Mouse (Mus musculus) forebrain, embryonic 14.5 days (tissue): ENCODE results near the gene Dusp8. TPM values are rescaled to one million over a fixed set of nuclear protein-coding genes. Genes with fewer than 3 reads are reported as not detected.
"Not testable (repeated sequence)": the region's sequence is repeated elsewhere in the genome, so short reads cannot be mapped to it uniquely, and the experiment has no call there.

Experiments
- ATAC-seq: fragments of 200-750 bp; cut with Nextera tagmentation; 2 replicates; pipeline ENCODE4 v1.8.0; 2017; ENCODE audit warnings: mild to moderate bottlenecking, moderate library complexity
- DNase-seq: peaks from one replicate; pipeline ENCODE4 v3.0.0-alpha.2; 2015; ENCODE audit warnings: low spot score
- H3K27ac ChIP-seq: fragments of 300-500 bp; sonication (generic); 2 replicates; pipeline ENCODE4 v1.5.1; 2014; ENCODE audit warnings: low read depth, mild to moderate bottlenecking, control low read depth, low read length, moderate library complexity
- H3K27me3 ChIP-seq: fragments of 300-500 bp; sonication (generic); replicated peaks from 2 replicates; pipeline ENCODE4 v1.6.1; 2014; ENCODE audit warnings: low read length, control low read depth, mixed read lengths; ENCODE audit not compliant: control insufficient read depth, insufficient read depth
- H3K36me3 ChIP-seq: fragments of 300-500 bp; sonication (generic); 2 replicates; pipeline ENCODE4 v1.6.1; 2014; ENCODE audit warnings: low read length, control low read depth; ENCODE audit not compliant: control insufficient read depth, insufficient read depth
- H3K4me1 ChIP-seq: fragments of 300-500 bp; sonication (generic); 2 replicates; pipeline ENCODE4 v1.6.1; 2014; ENCODE audit warnings: antibody characterized with exemption, low read length, control low read depth; ENCODE audit not compliant: control insufficient read depth, insufficient read depth
- H3K4me2 ChIP-seq: fragments of 300-500 bp; sonication (generic); 2 replicates; pipeline ENCODE4 v1.6.1; 2014; ENCODE audit warnings: mild to moderate bottlenecking, control low read depth, low read length
- H3K4me3 ChIP-seq: fragments of 300-500 bp; sonication (generic); 2 replicates; pipeline ENCODE4 v1.5.1; 2014; ENCODE audit warnings: low read depth, low read length, control low read depth
- H3K9ac ChIP-seq: fragments of 300-500 bp; sonication (generic); 2 replicates; pipeline ENCODE4 v1.6.1; 2014; ENCODE audit warnings: mild to moderate bottlenecking, low read length, control low read depth, moderate library complexity
- H3K9me3 ChIP-seq: fragments of 300-500 bp; sonication (generic); replicated peaks from 2 replicates; pipeline ENCODE4 v1.6.1; 2016; ENCODE audit warnings: low read length, control low read depth, mixed read lengths; ENCODE audit not compliant: control insufficient read depth
- WGBS: fragments of 180-500 bp; shearing (Covaris S2); extraction: QIAGEN DNeasy Blood & Tissue Kit; methylation state at CpG from one replicate; pipeline ENCODE4 v1.1.7; 2014; 5-methylcytosine and 5-hydroxymethylcytosine counted together
- polyA plus RNA-seq: library from polyadenylated mRNA; unstranded; fragments of >200 nt; fragmentation: Nextera tagmentation; extraction: Ambion mirVana; gene quantifications from 2 replicates; pipeline ENCODE4 v1.2.1, GENCODE M21; 2014

The Dusp8 gene
- 58.0 and 84.8 TPM in 2 replicates for polyA plus RNA-seq

DNA sequence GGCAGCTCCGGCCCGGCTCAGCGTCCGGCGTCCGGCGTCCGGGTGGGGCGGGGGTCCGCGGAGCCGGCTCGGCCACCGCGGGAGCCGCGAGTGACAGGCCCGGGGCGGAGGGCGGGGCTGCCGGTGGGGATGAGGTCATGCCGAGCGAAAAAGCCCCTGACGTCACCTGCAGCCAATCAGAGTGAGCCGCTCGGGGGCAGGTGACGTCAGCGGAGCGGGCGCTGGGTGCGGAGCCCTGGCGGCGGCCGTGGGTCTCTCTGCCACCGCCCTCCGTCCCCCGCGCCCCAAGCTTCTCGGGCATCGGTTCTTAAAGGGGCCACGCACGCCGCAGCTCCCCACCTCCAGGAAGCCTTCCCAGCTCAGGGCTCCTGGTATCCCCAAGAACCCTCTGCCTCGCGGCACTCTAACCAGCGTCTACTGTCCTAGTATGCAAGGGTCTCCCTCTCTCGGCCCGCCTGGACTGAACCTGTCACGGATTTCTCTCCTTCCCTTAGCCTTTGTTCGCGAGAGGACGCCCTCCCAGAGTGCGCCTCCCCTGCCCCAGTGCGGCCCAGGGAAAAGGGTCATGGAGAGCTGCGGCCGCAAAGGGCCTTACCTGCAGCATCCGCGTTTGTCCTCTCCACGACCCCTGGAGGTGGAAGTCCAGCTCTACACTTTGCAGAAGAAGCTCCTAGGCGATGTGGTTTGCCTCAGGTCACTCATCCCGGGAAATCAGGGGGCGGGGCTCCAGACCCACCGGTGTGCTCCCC is at the start of gene Dusp8:
Gene Dusp8 (minus strand): TSS at position 661 of the 749 bp plus-strand sequence.
- no peaks in the 10 kb centered on the region for H3K9me3 ChIP-seq
- 0 out of 2 replicates have a peak, but pooled peaks cover 6% of the 10 kb centered on the region for H3K27me3 ChIP-seq
- WGBS = under 1% methylated on average over 46 of the region's 63 CpGs
- peak within 1 kb of the TSS; percentile 95 for H3K9ac ChIP-seq
- peak; percentile 85 for ATAC-seq
- no peaks in the 10 kb centered on the region for H3K36me3 ChIP-seq
- peak within 1 kb of the TSS; percentile 90 for H3K27ac ChIP-seq
- peak within 1 kb of the TSS; percentile 93 for H3K4me3 ChIP-seq
- DNase-seq = peak; percentile 97
- H3K4me2 ChIP-seq = peak within 1 kb of the TSS; percentile 95
- peaks cover 41% of the 10 kb centered on the region for H3K4me1 ChIP-seq

DNA sequence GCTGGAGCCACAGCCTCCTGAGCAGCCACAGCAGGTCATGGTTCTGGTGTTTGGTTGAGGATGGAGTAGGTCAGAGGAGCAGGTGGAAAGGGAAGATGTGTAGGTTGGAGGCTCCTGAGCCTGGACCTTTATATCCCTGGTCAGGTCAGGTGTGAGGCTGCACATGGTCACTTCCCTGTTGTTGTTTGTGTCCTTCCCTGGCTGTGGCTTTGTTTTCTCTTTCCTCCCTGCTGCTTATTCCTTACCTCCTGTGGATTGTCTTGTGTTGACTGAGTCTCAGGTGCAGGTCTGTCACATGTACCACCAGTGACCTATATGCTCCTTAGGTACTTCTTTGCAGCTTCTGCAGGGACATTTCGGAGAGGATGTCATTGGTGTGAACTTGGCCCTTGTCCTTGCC is 48.9 kb upstream of the Dusp8 start, which contains the start of gene Gm45337:
Gene Gm45337 (minus strand): TSS at position 101 of the 400 bp plus-strand sequence.
- Histone ChIP-seq H3K27ac (no peak within 1 kb of the TSS), H3K9ac (no peak within 1 kb of the TSS), H3K9me3 (no peaks in the 10 kb centered on the region), H3K4me3 (no peak within 1 kb of the TSS), H3K27me3 (no peaks in the 10 kb centered on the region), H3K36me3 (no peaks in the 10 kb centered on the region), H3K4me1 (no peaks in the 10 kb centered on the region), H3K4me2 (no peak within 1 kb of the TSS)
- 83% methylated on average over 1 of the region's 1 CpGs for WGBS
- no peak for ATAC-seq
- DNase-seq = no peak

DNA sequence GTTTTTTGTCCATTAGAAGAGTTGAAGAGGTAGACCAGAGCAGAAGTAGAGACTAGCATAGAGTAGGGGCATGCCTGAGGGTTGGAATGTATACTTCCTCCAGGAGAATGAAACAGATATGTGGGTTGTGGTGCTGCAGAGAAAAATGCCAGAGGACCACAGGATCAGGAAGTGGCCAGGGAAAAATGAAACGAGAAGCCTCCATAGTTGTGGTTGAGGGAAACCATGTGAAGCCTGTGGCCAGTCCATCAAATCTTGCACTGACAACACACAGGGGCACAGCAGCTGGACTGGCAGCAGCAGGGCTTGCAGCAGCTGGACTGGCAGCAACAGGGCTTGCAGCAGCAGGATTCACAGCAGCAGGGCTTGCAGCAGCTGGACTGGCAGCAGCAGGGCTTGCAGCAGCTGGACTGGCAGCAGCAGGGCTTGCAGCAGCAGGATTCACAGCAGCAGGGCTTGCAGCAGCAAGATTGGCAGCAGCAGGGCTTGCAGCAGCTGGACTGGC is 47.9 kb upstream of the Dusp8 start:
- WGBS = 59% methylated on average over 1 of the region's 1 CpGs
- H3K27ac ChIP-seq, H3K4me3 ChIP-seq, H3K4me2 ChIP-seq, H3K27me3 ChIP-seq, H3K4me1 ChIP-seq, H3K9me3 ChIP-seq, H3K9ac ChIP-seq, ATAC-seq, DNase-seq, H3K36me3 ChIP-seq: not testable (repeated sequence)

DNA sequence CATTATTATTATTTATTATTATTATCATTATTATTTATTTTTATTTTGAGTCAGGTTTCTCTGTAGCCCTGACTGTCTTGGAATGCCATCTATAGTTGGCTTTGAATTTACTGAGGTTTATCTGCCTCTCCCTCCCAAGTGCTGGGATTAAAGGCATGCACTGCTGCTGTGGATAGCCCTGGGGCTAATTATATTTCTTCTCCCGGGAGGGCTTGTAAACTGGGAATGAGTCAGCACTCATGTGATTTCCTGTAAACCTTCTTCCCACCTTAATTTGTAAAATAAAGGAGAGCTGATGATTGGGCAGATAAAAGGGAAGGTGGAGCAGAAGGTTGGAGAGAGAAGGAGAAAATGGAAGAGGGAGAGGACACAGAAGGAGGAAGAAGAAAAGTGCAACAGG is 45.1 kb upstream of the Dusp8 start:
- Histone ChIP-seq H3K4me3 (no peak overlapping the region), H3K9me3 (no peaks in the 10 kb centered on the region; the same call in 1 of the 2 replicates), H3K27me3 (no peaks in the 10 kb centered on the region), H3K27ac (no peak overlapping the region), H3K4me2 (no peak overlapping the region), H3K36me3 (no peaks in the 10 kb centered on the region), H3K9ac (no peak overlapping the region), H3K4me1 (no peaks in the 10 kb centered on the region)
- 35% methylated on average over 1 of the region's 1 CpGs for WGBS
- ATAC-seq (no peak), DNase-seq (no peak)

DNA sequence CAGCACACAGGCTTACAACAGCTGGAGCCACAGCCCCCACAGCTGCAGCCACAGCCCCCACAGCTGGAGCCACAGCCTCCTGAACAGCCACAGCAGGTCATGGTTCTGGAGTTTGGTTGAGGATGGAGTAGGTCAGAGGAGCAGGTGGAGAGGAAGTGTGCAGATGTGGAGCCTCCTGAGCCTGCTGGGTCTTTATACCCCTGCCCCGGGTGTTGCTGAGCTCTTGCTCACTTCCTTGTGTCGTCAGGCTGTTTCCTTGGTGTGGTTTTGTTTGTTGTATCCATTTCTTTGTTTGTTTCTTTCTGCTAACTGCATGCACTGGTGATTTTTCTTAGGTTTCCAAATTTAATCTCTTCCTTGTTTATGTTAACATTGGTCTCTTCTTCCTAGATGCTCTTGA is 40.3 kb upstream of the Dusp8 start, which contains the start of gene Gm39115:
Gene Gm39115 (minus strand): TSS at position 101 of the 400 bp plus-strand sequence.
- not testable (repeated sequence) for ATAC-seq, H3K4me1 ChIP-seq, H3K9me3 ChIP-seq, H3K27me3 ChIP-seq, H3K36me3 ChIP-seq, H3K4me3 ChIP-seq, H3K9ac ChIP-seq, H3K4me2 ChIP-seq, DNase-seq, H3K27ac ChIP-seq
- WGBS = 49% methylated on average over 2 of the region's 2 CpGs

DNA sequence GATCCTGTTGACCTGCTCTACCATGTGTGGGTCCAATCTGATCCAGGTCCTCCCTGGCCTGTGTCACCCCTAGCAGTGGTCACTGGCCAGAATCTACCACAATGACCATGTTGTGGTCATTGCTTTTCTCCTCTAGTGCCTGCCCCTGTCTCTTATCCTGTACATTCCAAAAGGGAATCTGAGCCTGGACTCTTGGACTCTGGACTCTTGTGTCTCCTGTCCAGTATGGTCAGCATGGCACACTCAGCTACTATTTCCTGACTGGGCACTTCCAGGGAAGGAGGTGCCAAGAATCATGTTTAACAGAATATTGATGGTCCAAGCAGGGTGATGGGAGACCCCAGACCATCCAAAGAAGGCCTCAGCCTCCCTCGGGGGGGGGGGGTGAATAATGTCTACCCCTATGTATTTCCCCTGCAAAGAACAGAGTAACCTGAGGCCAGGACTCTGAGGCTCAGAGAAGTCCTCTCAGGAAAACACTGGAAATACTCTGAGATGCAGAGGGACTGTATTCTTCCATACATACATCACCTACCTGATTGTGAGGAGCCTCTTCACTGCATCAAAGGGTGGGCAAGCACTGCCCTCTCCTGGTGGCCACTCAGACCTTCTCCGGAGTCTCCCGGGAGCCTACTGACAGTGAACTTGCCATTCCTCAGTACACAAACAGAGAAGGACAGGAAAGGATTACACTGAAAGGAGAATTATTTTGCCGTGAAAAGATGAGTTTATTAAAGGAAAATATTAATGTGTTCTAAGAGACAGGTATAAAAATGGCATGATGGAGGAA is 38.8 kb upstream of the Dusp8 start:
- H3K9me3 ChIP-seq = no peaks in the 10 kb centered on the region; the same call in 1 of the 2 replicates
- DNase-seq (peak; percentile 10), ATAC-seq (no peak)
- no peaks in the 10 kb centered on the region for H3K36me3 ChIP-seq
- no peak overlapping the region for H3K9ac ChIP-seq
- no peak overlapping the region for H3K4me3 ChIP-seq
- no peak overlapping the region for H3K4me2 ChIP-seq
- H3K27me3 ChIP-seq = no peaks in the 10 kb centered on the region
- no peaks in the 10 kb centered on the region for H3K4me1 ChIP-seq
- 59% methylated on average over 4 of the region's 4 CpGs for whole genome bisulfite sequencing
- H3K27ac ChIP-seq = no peak overlapping the region

DNA sequence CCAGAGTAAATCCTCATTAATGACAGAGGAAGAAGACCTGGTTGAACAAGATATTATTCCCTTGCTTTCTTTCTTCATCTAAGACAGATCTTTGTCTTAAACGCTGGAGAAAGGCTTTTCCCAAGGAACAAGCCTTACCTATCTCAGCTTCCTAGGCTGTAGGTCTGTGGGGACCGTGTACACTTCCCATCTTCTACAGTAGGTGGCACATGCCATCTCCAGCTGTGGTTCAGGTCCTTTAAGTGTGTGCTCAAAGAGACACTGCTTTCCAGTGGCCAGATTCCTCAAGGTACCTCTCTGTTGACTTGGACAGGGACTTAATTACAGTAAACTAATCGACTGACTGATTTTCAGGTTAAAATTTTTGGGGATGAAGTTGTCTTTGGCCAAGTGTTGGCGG is 33.2 kb upstream of the Dusp8 start:
- no peaks in the 10 kb centered on the region for H3K4me1 ChIP-seq
- H3K4me2 ChIP-seq = no peak overlapping the region
- DNase-seq (no peak), ATAC-seq (no peak)
- no peak overlapping the region for H3K4me3 ChIP-seq
- H3K27ac ChIP-seq = no peak overlapping the region
- no peaks in the 10 kb centered on the region for H3K36me3 ChIP-seq
- H3K9ac ChIP-seq = no peak overlapping the region
- H3K27me3 ChIP-seq = no peaks in the 10 kb centered on the region
- WGBS = 60% methylated on average over 4 of the region's 4 CpGs
- no peaks in the 10 kb centered on the region for H3K9me3 ChIP-seq

DNA sequence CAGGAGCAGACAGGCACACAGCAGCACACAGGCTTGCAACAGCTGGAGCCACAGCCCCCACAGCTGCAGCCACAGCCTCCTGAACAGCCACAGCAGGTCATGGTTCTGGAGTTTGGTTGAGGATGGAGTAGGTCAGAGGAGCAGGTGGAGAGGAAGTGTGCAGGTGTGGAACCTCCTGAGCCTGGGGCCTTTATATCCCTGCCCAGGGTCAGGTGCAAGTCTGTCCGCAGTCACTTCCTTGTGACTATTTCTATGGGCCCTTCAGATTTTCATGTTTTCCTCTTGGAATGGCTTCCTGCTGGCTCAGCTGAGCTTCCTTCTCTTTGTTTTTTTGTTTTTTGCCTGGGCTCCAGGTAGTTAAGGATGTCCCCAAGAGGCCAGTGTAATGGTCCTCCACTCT is 25.0 kb upstream of the Dusp8 start, which contains the start of gene Gm45618:
Gene Gm45618 (minus strand): TSS at position 101 of the 400 bp plus-strand sequence.
- not testable (repeated sequence) for H3K36me3 ChIP-seq, H3K9me3 ChIP-seq, ATAC-seq, H3K4me2 ChIP-seq, H3K4me1 ChIP-seq, H3K9ac ChIP-seq, H3K27me3 ChIP-seq, H3K4me3 ChIP-seq, H3K27ac ChIP-seq, DNase-seq
- 100% methylated on average over 1 of the region's 1 CpGs for WGBS
